Mouse (Mus musculus): Measurements from ENCODE around the gene Dusp28. TPM values are rescaled to one million over a fixed set of nuclear protein-coding genes. Genes with fewer than 3 reads are reported as not detected.

Gene Dusp28
- 10 to 100 TPM; 15.6 to 16.6 (median 16.5) TPM for total RNA-seq (2022)

DNA sequence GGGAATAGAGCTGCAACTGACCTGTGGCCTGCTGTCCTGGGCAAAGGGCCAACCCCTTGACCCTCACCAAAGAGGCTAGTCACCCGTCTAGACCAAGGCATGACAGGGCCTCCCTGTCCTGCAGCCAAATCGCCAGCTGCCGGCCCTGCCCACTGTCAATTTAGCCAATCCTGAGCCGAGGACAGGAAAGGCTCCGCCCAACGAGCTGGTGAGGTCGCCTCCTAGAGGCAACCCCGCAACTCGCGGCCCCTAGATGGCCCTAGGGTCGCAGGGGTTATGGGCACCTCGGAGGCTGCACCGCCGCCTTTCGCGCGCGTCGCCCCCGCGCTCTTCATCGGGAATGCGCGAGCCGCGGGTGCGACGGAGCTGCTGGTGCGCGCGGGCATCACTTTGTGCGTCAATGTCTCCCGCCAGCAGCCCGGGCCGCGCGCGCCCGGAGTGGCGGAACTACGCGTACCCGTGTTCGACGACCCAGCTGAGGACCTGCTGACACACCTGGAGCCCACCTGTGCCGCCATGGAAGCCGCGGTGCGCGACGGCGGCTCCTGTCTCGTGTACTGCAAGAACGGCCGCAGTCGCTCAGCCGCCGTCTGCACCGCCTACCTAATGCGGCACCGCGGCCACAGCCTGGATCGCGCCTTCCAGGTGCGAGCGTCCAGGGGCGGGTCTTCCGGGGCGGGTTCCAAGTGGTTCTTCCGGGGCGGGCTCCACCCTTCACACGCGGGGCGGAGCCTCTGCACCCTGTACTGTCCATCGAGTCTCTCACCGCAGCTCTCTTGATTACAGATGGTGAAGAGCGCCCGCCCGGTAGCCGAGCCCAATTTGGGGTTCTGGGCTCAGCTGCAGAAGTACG, at the start of gene Dusp28:
TSS of gene Dusp28 (plus strand) at position 203 of the 853 bp plus-strand sequence.
- DNase-seq (ENCODE audit: low spot score), result peak; percentile 91

DNA sequence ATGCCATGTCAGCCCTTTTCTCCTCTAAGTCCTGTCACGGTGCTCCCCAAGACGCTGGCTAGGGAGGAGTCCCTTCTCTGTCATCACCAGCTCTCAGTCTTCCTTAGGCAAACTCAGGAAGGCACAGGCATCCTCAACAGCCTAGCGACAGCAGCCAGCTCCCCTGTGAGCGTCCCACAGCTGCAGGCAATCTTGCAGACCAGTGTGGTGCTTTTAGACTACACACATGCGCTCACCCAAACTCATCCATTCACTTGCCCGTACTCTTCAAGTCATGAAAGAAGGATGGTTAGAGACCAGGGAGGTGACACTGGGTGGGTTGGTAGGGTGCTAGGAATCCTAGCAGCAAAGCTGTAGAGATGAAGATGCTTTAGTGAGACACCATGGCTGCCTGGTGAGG, 45.3 kb upstream of the Dusp28 start:
- no peak for DNase-seq (ENCODE audit: low spot score)

DNA sequence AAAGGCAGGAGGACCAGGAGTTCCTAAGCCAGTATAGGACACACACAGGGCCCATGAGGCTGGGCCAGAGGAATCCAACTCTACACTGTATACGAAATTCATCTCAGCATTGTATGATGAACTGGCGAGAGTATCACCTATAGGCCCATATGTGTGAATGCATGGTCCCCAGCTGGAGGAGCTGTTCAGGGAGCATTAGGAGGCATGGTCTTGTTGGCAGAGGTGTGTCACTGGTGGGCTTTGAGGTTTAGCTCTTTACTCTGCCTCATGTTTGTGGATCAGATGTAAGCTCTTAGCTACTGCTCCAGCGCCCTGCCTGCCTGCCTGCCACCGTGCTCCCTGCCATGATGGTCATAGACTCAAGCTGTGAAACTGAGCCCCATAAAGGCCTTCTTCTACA, 43.5 kb upstream of the Dusp28 start:
- no peak for DNase-seq (ENCODE audit: low spot score)

DNA sequence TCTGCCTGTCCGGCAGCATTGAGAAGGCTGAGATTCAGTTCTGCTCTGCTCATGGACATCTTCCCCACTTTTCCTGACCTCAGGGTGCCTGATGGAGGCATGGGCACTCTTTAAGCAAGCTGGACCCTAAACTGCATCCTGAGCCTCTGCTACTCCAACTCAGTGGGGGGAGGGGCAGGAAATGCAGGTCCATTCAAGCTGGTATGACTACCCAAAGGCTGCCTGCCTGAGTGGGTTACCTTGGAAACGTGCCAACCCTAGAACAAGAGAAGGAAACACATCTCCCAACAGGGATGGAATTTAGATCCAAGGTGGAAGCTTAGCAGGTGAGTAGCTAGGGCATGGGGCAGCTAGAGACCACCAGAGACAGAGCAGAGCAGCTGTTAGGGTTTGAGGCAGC, 40.6 kb upstream of the Dusp28 start:
- no peak for DNase-seq (ENCODE audit: low spot score)

DNA sequence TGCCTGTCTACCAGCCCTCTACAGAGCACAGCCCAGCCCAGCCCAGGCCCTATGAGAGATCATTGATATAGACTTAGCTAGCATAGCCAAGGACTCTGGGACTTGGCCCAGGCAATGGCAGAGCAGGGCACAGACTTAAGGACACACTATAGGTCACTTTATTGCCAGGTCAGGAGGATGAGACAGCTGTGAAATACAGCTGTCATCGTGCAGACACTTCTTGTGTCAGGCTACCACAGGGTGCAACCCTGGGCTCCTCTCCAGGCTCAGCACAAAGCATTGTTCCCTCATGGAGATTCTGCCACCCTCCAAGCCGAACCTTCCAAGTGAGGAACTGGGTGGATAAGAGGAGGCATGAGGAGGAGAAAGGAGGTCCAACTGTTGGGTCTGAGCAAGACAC, 36.8 kb upstream of the Dusp28 start:
- no peak for DNase-seq (ENCODE audit: low spot score)

DNA sequence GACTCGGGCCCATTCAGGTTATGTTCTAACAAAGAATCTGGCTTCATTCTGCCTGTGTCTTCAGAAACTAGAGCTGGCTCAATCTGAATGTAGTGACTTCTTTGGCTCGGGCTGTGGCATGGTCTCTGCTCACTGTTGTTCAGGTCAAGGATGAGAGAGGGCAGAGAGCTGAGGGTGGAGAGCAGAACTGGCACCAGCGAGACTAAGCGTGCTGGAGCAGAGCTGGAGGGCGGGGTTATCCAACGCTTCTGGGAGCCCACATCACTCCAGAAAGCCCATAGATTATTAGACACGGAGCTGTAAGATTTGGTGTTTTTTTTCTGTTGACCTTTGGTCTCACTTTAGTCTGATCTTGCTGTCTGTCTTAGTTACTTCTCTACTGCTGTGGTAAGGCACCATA, 34.1 kb upstream of the Dusp28 start:
- DNase-seq (ENCODE audit: low spot score), result no peak

DNA sequence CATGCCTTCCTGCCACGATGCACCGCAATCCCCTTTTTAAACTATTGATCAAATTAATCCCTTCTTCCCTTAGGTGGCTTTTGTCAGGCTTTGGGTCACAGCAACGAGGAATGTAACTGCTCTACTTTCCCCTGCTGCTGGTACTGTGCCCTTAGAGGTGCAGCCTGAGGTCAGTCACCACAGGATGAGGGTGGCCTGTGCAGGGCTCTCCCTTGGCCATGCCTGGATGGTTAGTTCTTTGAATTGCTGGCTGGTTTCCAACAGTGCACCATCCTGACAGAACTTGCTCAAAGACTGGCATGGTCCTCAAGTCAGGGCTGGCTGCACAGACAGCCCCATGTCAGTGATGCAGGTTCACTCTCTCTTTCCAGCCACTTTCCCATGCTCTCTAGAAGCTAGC, 32.8 kb upstream of the Dusp28 start:
- no peak for DNase-seq (ENCODE audit: low spot score)

DNA sequence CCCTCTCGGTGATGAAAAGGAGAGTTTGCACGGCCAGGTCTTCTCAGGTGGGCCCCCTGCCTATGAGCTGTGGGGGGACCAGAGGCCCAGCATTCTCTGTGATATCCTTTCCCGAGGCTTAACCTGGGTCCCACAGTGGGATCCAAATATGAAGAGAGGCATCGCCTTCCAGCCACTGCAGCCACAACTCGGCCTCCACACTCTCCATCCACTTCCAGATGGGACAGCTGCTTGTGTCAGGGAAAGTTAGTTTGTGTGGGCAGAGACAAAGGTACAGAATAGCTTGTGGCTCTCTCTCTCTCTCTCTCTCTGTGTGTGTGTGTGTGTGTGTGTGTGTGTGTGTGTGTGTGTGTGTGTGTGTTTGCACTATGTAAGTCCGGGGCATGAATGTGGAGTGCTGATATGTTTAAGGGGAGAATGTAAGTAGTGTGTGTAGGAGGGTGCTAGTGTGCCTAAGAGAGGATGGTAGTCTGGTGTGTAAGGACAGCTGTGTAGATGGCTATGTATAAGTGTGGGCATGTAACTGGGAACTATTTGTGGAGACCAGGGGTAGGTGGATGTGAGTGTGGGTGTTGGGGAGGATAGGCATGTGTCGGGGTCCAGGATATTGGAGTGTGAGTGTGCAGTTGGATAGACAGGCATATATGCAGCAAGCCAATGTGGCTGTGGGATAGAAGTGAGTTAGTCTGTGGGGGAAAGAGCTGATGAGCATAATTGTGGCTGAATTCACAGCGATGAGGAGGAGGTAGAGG, 31.2 kb upstream of the Dusp28 start:
- DNase-seq (ENCODE audit: low spot score), result no peak

DNA sequence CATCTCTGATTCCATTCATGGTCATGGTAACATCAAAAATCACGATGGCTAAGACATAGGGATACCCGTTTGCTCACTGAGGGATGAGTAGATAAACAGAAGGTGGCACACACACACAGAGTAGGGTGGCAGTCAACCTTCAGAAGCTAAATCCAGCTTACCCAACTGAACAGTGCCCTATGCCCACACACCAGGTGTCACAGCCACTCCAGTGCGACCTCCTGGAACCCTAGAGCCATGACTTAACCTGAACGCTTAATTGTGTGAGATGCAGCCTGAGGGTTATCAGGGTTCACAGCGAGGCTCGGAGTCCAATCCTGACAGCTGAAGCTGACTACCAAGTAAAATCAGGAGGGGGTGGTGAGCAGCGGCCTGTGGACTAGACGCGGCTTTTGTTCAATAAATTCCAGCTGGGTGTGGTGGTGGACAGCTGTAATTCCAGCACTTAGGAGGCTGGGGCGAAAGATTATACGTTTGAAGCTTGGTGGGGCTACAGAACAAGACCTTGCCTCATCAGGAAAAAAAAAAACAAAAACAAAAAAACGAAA, 29.3 kb upstream of the Dusp28 start:
- no peak for DNase-seq (ENCODE audit: low spot score)

DNA sequence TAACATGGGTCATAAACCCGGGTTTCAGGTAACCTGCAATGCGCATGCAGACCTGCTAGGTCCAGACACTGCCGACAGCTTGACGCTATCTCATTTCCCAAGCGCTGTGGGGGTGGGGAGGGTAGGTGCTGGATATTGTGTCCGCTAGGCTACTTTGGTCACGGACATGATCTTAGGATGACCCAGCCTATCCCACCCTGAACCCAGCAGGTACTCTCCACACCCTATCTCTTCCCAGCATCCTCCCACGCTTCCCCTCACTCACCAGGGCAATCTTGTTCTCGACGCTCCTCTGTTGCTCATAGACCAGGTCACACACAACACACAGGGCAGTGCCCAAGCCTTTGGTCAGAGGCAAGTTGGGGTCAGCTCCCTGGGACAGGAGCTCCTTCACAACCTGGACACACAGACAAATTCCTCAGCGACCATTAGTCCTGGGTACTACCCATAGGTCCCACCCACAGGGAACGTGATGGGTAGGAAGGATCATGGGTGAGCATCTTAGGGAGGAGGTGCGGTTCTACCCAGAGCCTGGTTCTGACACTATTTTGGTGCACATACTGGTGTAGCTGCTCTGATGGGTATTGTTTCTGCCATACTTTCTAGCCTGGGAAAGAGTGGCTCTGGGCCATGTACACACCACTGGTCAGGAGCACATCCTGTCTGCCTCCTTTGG, 28.6 kb upstream of the Dusp28 start:
- no peak for DNase-seq (ENCODE audit: low spot score)

DNA sequence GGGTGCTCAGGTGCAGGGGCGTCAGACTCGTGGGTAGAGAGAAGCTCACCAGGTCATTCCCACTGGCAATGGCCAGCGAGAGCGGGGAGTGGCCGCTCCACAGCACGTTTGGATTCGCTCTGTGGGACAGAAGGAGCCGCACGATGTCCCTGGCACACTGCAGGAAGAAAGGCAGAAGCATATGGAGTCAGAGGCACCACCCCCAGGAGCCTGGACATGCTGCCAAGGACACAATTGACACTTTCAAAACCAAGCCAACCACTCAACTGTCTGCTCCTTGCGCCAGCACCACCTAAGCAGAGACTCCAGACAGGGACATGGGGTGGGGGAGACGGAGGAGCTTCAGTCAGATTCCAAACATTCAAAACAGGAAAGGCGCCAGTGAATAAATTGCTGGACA, 27.5 kb upstream of the Dusp28 start:
- no peak for DNase-seq (ENCODE audit: low spot score)

DNA sequence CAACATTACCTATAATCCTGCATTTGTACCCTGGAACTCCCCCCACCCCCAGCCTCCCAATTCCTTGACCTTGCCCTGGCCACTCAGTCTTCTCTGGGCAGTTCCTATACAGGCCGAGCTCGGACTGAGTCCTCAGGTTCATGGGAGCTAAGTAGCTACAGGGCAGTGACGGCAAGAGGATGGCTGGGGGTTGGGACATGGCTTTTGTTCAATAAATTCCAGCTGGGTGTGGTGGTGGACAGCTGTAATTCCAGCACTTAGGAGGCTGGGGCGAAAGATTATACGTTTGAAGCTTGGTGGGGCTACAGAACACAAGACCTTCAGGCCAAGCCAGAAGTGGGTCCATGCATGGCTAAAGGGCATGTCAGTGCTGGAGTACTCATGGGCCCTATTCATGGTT, 26.7 kb upstream of the Dusp28 start:
- no peak for DNase-seq (ENCODE audit: low spot score)

DNA sequence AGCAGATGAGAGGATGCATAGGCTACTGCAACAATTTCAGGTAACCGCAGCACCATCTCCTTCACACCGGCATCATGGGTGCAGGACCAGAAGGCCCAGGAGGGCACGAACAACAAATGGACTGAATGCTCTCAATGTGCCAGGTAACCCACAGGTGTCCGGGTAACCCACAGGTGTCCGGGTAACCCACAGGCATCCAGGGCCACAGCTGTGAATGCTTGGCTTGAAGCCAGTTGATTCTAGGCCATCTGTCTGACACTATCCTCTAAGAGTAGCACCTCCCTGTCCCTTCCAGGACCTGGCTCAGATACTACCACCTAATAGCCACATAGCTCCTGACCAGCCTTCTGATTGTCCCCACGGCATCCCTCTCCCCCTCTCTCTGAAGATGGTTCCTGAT, 24.8 kb upstream of the Dusp28 start:
- no peak for DNase-seq (ENCODE audit: low spot score)

DNA sequence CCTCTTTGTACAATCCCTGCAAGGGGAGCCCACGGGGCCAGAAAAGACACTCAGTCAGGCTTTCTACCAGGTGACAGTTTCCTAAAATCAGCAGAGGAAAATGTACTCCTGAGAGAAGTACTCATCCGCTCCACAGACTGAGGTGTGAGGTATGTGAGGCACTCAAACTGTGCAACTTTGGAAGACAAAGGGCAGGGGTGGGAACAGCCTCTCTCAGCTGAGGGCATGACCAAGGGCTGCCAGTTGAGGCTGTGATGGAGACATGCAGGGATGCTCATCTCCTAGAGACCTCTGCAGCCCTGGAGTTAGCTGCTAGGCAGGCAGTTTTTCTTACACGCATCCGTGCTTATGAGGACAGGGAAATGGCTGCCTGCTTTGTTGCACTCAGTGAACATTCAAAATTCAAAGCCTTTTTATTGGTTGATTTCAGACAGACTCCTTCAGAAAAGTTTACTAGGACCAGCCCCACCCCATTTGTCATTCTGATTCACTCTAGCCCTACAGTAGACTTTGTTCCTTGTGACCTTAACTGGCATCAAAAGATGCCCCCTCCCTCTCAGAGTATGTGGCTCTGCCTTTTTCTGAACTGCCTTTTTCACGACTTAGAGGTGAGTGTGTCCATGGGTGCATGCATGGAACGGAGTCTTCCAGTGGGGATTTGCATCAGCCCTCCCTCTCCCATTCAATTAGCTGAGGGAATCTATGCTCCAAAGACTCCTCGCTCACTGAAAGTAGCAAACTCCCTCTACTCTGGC, 17.7 kb upstream of the Dusp28 start:
- no peak for DNase-seq (ENCODE audit: low spot score)

DNA sequence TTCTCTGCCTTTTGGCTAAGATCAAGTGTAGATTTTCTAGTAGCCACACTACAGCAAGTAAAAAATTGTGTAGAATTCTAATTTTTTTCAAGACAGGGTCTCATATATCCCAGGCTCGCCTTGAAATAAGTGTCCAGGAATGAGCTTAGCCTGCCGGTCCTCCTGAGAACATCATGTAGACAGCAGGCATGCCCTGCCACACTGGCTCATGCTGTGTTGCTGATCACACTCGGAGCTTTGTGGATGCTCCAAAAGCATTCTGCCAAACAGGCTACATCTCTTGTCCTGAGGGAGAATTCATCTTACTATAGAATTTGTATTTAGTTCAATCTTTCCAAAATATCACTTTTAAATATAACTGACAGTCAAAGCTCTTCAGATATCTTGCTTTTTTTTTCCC, 14.0 kb upstream of the Dusp28 start:
- no peak for DNase-seq (ENCODE audit: low spot score)

DNA sequence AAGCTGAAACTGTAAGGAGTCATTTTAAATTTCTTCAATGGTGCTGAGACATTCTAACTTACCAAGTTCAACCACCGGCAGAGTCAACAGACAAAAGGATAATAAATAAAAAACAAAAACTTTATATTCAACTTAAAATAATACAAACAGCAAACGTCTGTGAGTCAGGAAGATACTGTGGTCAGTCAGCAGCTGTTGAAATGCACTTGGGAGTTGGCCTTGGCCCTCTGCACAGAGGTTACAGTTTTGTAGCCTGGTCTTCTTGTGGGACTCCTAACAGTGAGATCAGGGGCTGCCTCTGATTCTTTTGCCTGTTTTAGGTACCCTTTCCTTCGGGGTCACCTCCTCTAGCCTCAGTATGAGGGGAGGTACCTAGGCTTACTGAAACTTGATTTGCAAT, 12.9 kb upstream of the Dusp28 start:
- no peak for DNase-seq (ENCODE audit: low spot score)

DNA sequence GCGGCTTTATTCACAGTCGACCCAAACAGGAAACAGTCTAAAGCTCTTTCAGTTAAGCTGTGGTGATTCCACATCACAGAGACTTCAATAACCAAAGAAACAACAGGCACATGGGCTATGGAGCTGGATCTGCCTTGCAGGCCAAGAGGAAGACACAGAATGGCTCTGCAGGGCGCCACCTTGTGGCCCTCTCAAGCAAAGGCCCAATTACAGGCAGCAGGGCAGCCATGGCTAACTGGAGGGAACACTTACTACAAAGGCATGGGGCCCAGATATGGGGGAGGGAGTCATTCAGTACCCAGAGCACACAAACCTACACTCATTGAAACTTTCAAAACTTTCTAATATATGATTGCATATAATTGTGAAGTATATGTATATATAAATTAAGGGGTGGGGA, 11.7 kb upstream of the Dusp28 start:
- peak; percentile 60 for DNase-seq (ENCODE audit: low spot score)

DNA sequence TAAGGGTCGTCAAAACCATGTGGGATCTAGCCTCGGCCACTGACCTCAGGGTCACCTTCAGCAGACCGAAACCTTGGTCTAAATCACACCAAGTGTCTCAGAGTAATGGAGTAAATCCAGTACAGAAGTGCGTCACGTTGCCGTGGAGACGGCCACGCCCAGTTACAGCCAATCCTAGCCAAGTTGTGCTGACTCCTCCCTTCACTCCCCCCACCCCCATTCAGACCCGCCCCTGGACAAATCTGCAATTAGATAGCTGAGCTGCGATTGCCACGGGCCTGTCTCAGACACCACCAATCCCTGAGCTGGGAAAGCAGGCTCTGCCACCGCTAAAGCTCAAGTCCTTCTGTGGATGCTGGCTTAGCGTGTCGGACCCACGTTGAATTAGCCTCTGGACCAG, 4.0 kb upstream of the Dusp28 start, which contains the start of gene Ankmy1:
TSS of gene Ankmy1 (minus strand) at position 121 of the 400 bp plus-strand sequence.
- no peak for DNase-seq (ENCODE audit: low spot score)

DNA sequence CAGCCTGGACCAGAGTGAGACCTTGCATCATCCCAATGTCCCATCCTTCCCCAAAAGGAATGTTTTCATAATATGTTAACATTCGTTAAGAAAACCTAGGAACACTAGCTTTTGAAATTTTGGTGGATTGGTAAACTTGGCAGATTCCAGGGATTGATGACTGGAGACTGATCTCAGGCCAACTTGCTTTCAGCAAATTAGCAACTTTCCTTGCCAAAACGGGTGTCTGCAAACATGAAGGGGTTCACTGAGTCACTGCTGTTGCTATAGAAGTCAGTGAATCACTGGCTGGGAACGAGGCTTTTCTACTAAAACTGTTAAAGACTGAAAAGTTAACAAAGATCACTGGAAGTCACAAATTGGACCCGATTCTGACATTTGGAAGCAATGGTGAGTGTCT, 3.2 kb upstream of the Dusp28 start:
- DNase-seq (ENCODE audit: low spot score), result no peak

DNA sequence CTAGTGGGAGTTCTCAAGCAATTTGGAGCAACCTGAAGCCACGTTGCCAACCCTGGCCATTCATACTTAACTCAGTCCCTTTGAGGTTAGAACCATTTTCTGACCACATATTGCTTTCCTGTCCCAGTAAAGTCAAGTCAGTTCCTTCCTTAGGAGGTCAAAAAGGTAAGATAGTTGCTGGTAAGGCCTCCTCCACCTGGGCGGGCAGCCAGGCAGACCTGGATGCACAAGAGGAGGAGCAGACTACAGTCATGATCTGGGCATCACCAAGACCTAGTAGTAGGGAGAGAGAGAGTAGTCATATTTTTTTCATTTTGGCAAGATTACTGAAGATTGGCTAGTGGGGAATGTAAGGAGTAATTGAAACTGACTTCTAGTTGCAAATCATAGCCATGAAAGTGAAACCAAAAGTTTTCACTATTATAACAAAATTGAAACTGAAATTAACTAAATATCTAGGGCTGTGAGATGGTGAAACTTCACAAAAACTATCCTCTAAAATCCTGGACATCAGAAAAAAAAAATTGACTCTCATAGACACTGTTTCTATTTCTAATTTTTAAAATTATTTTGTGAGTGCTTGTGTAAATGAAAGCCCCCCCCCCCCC, 974 bp upstream of the Dusp28 start:
- no peak for DNase-seq (ENCODE audit: low spot score)
